Mouse (Mus musculus): ENCODE results near the gene Xpnpep3.
"Not testable (repeated sequence)": the region's sequence is repeated elsewhere in the genome, so short reads cannot be mapped to it uniquely, and the experiment has no call there.

The Xpnpep3 gene

DNA sequence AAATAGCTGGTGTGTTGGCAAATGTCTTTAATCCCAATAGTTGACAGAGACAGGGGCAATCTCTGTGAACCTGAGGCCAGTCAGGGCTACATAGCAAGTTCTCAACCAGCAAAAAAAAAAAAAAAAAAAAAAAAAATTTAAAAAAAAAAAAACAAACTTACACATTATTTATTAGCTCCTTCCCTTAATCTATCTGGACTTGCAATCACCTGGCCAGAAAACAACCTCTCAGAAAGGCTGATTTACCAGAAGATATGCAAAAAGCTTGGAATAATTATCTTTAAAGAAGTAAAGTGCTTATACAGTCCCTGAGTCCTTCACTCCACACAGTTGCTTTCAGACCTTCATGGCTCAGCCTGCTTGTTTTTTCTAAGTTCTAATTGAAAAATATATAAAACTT lies 1.7 kb upstream of the Xpnpep3 start:
- no peak for DNase-seq (ENCODE audit: extremely low spot score, low read depth, low spot score)

DNA sequence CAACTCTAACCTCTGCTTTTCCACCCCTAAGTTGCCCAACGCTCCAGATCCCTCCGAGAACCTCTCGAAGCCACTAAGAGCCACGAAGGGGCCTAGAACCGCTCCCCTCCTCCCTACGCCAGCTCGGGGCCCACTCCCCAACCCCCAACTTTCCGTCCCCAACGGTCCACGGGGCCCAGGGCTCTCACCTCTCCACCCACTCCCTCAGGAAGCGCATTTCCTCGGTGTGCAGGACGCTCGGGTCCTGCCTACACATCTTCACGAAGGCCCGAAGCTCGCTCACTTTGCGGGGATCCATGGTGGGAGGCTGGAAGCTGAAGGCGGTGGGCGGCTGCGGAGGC lies 671 bp upstream of the Xpnpep3 start:
- no peak for DNase-seq (ENCODE audit: extremely low spot score, low read depth, low spot score)

DNA sequence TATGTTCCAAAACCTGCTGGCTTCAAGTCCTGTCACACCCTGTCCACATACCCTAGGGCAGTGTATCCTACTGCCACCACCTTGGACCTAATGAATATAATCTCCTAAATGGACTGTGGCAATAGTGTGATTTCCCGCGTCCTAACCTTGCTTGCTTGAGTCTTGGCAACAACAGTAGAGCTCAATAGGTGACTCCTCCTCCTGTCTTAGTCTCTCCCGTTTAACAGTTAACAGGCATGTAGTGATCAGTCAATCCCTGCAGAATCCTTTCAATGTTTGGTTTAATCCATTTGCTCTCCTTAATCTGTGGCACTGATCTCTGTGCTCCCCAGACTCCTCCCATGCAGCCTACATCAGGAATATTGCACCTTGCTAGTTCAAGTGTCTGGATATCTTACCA lies 5.1 kb downstream of the Xpnpep3 start:
- no peak for DNase-seq (ENCODE audit: extremely low spot score, low read depth, low spot score)

DNA sequence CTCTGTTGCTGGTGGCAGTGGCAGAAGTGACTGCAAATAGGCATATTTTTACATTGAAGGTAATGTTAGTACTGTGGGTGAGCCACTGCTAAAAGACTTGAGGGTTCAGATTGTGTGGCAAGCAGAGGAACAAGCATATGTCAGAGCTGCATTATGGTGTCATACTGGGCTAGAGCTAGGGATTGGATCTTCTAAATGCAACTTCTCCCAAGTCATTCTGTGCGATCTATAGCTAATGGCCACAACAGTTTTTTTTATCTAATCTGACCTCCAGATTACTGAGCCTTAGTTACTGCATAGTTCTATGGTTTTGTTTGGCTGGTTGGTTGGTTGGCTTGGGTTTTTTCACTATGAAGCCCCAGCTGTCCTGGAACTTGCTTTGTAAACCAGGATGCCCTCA lies 8.3 kb downstream of the Xpnpep3 start, which contains the start of gene Dnajb7:
Gene Dnajb7, minus strand, starts transcription at position 101 of the 400 bp plus-strand sequence.
- no peak for DNase-seq (ENCODE audit: extremely low spot score, low read depth, low spot score)

DNA sequence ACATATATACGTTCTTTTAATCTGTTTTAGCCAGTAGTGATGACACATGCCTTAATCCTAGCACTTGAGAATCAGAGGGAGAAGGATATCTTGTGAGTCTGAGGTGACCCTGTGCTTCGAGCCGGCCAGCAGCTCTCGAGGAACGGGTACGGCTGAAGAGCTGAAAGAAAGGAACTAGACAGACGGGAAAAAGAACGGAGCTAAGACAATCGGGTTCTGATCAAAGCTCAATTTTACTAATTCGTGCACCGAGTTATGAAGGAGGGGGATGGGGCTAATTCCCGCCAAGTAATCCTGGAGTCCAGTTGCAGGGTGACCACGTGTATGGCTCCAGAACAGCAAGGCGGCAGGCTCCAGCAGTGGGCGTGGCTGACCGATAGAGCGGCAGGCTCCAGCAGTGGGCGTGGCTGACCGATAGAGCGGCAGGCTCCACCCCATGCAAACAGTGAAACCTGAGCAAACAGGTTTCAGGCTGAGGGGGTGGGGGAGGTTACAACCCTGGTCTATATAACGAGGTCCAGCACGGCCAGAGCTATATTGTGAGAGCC lies 16.9 kb downstream of the Xpnpep3 start:
- not testable (repeated sequence) for DNase-seq (ENCODE audit: extremely low spot score, low read depth, low spot score)

DNA sequence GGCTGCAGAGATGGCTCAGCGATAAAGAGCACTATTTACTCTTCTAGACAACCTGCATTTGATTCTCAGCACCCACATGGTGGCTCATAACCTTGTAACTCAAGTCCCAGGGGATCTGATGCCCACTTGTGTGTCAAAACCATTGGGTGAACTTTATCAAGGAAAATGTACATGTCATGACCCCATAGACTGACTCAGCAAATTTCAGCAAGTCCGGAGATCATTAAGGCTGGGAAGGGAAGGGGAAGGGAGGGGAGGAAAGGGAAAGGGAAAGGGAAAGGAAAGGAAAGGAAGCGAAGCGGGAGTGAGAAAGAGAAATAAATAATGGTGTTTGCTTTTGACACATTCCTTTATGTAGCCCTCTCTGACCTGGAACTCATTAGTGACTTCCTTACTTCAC lies 18.1 kb downstream of the Xpnpep3 start:
- DNase-seq (ENCODE audit: extremely low spot score, low read depth, low spot score) = no peak

DNA sequence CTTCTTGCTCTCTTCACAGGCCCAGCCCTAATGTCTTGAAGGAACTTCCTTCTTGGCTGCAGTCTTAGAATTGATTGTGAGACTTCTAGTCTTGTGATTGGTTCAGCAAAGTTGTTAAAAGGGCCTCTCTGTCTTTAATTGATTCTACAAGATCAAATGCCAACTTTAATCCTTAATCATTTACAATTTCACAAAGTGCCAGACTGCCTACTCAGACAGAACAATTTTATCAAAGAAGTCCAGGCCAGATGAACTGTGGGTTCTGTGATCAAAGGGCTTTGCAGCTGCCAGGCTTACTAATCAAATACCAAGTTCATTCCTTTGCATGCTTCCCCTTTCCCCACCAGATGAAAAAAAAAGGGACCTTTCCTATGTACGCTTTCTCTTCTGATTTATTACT lies 21.5 kb downstream of the Xpnpep3 start:
- DNase-seq (ENCODE audit: extremely low spot score, low read depth, low spot score) = no peak

DNA sequence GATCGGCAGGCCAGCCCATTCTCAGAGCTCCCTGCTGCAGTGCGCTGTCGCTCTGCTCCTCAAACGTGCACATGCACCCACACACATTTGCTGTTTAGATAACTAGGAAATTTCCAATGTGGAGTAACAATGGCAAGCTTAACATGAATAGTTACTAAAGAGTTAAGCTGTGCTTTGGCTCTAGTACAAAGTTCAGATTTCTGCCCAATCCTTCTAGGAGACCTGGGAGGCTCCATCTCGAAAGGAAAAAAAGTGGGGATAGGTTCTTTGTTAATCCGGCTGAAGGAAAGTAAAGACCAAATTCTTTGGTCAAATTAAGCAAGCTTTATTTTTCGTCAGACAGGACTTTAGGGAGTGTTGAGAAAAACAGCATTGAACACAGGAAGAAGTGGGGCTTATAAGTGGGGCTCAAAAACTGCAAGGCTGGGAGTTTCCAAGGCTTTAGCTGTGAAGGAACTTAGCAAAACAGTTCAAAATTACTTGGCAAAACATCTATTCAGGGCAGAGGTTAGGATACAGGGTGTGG lies 22.3 kb downstream of the Xpnpep3 start:
- DNase-seq (ENCODE audit: extremely low spot score, low read depth, low spot score) = no peak

DNA sequence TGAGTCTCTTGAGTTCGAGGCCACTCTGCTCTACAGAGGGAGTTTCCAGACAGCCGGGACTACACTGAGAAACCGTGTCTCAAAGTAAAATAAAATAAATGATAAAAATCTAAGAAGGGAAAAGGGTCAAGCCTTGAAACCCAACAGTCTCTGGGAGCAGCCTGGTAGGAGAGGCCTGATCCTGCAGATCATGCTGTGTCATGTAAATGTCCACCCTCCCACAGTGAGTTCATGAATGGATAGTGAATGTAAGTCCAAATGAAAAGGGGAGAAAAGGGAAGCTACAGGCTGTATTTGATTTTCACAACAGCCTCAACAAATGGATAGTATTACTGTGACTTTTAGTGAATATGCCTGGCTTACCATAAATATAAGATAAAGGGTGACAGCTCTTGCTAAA lies 25.4 kb downstream of the Xpnpep3 start:
- DNase-seq (ENCODE audit: extremely low spot score, low read depth, low spot score) = no peak

DNA sequence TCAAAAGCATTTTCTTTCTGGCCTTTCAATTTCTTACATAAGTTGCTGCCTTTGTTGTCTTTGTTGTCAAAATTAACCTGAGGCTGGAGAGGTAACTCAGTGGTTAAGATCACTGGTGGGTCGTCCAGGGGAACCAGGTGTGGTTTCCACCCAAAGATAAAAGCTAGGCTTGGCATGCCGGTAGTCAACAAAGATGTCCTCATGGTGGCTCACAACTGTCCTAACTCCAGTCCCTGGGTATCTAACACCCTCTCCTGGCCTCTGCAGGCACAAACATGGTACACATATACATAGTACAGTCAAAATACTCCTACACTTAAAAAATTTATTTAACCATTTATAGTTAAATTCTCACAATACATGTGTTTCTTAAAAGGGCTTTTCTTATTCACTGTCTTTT lies 28.0 kb downstream of the Xpnpep3 start:
- no peak for DNase-seq (ENCODE audit: extremely low spot score, low read depth, low spot score)

DNA sequence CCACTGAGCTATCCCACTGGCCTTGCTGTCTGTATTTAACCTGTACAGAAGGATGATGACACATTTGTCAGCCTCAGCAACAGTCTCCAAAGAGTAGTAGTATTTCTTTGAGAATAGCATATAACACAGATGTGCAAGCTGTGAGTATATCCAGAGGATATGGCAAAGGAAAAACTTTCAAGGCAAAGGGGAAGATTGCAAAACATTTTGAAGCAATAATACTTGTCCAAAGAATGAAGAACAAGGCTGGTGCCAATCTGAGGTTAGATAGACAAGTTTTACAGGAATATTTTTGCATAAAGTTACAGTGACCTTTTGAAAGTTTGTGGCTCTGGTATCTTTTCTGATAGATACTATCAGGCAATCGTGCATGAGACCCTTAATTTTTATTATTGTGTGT lies 31.3 kb downstream of the Xpnpep3 start:
- no peak for DNase-seq (ENCODE audit: extremely low spot score, low read depth, low spot score)

DNA sequence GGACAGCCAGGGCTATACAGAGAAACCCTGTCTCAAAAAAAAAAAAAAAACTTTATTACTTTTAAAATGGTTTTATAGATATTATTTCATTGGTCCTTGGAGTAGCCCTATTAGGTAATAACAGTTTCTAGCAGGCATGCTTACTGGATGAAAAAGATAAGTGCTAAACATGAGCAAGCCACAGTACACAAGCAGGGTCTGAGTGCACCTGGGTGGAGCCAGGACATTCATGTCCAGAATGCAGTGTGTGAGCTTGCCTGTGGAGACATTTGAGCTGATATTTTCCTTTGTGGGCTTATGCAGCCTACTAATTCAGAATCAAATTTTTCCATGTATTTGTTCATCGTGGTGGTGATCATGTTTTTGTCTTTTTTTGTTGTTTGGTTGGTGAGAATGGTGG lies 38.4 kb downstream of the Xpnpep3 start:
- DNase-seq (ENCODE audit: extremely low spot score, low read depth, low spot score) = no peak

DNA sequence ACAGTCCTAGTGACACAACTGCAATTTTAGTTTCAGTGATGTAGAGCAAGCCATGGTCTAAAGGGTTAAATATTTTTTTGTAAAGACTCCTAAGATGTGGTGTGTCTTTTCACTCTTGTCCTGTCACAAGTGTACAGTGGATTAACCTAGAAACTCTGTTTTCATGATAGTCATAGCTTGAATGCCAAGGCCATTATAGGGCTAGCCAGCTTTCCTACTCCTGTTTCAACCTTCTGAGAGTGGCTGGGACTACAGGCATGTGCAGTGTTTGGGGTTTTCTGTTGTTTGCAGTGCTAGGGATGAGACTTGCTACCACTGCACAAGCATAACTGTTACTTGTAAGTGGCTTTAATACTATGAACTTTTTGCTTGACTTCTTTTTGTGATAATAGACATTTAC lies 39.3 kb downstream of the Xpnpep3 start:
- no peak for DNase-seq (ENCODE audit: extremely low spot score, low read depth, low spot score)

DNA sequence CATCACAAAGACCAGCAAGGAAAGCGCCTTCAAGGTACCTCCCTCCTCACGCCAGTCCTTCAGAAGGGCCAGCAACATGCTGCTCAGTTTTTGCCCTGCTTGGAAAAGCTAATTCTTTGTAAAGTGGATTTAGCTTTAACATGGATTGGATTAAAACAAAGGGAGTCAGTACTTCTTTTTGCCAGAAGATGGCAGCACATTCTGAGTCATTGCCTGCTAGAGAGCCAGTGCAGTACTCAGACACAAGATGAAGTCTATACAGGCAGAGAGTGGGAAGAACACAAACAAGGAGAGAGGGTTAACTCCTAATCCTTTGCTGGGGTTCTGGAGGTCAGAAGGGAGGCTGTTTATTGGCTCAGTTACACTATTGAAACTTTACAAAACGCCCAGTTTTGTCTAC lies 48.5 kb downstream of the Xpnpep3 start:
- peak; percentile 79 for DNase-seq (ENCODE audit: extremely low spot score, low read depth, low spot score)

DNA sequence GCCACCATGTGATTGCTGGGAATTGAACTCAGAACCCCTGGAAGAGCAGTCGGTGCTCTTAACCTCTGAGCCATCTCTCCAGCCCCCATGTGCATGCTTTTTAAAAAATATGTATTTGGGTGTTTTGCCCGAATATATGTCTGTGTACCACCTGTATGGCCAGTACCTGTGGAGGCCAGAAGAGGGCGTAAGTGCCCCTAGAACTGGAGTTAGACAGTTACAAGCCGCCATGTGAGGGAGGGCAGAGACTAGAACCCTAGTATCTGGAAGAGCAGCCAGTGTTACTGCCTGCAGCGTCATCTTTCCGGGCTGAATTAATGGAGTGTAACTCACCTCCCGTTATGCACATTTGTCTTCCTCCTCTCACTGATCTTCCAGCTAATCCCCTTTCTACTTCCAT lies 61.6 kb downstream of the Xpnpep3 start:
- DNase-seq (ENCODE audit: extremely low spot score, low read depth, low spot score) = no peak

DNA sequence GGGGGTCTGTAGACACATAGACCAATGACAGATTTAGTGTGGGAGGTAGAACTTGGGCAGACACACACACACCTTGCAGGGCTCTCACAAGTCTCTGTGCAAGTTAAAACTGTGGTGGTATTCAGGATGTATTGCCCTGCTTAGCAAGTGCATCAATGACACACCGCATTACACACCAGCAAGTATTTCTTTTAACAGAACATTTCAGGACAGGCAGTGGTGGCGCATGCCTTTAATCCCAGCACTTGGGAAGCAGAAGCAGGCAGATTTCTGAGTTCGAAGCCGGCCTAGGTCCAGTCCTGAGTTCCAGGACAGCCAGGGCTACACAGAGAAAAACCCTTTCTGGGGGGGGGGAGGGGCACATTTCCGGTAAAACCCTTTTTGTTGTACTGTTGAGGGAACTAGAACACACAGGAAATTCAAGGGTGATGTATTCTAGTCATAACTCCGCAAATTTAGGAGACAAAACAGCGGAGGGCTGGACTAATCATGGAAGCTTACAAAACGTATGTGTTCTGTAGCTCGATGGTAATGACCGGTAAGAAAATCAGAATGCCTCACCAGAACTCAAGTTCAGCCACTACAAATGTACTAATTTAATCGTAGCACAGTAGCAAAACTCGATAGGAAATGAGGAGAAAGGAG lies 65.2 kb downstream of the Xpnpep3 start:
- no peak for DNase-seq (ENCODE audit: extremely low spot score, low read depth, low spot score)

DNA sequence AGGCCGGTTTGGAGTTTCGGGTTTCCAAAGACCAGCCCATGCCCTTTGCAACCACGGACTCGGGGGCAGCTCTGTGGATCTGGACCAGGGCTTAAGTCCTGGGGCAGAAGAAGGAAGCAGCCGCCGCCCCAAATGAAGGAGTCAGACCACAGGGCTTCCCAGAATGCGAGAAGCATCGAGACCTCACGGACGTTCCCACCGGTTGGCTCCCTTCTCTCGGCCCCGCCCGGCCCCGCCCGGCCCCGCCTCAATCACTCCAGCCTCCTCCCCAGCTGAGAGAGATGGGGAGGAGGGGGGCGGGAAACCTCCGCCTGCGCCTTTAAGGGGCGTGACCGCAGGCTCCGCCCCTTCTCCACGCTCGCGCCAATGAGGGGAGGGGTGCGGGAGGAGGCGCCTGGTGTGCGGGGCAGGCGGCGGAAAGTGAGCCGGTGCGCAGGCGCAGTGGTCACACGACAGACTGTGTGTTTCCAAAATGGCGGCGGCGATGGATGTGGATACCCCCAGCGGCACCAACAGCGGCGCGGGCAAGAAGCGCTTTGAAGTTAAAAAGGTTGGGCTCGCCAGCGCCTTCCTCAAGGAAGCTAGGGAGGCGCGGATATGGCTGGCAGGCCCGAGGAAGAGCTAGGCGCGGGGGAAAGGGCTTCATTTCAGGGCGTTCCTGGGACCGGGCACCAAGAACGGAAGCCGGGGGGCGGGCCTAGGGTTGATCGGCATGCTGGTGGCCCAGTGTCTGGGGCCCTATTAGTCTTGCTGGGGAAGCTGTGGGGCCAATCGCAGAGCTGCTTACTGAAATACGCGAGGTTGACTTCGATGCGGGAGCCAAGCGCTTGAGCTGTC lies 66.2 kb downstream of the Xpnpep3 start, which contains the start of gene Rbx1:
Gene Rbx1, plus strand, starts transcription at position 396 of the 837 bp plus-strand sequence.
- DNase-seq (ENCODE audit: extremely low spot score, low read depth, low spot score) = peak; percentile 85

DNA sequence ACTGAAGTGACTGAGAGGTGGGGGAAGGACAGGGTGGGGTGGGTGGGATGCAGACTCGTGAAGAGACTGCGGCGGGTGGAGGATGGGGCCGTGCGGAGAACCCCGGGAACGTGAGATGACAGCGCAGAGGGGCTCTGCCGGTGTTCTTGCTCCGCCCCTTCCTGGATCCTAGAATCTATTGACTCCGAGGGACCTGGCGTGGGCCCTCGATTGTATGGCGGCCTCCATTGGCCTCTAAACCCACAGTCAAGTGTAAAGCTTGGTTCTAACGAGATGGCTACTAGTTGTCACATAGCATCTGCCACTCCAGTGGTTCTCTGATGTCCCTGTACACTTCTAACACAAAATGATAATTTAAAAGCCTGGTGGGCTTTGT lies 66.8 kb downstream of the Xpnpep3 start:
- DNase-seq (ENCODE audit: extremely low spot score, low read depth, low spot score) = no peak

DNA sequence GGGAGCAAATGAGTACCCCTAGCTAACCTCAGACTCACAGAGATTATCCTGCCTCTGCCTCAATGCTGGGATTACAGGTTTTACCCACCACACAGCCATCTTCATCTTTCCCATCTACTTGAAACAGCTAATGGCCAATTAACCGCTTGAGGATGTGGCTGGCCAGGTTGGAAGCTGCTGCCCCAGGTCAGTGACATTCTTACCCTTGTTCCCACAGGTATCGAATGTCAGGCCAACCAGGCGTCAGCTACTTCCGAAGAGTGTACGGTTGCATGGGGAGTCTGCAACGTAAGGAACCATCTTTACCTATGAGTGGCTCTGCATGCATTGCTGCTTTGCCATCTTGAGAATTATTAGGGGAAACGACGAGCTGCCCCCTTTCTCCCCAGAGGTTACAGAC lies 70.8 kb downstream of the Xpnpep3 start:
- no peak for DNase-seq (ENCODE audit: extremely low spot score, low read depth, low spot score)

DNA sequence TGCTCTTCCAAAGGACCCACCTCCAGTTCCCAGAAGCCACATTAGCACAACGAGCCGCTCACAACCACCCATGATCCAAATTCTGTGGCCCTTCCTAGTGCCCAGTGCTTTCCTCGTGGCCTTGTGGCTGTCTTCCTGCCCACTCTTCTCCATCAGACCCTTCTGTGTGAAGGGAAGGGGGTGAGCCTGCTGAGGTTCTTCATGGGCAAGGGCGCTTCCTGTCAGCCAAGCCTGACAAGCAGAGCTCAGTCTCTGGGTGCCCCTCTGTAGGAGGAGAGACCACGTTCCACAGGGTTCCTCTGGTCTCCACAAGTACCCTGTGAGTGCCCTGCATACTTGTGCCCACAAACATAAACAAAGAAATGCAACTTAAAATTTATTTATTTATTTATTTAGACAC lies 72.3 kb downstream of the Xpnpep3 start:
- no peak for DNase-seq (ENCODE audit: extremely low spot score, low read depth, low spot score)

DNA sequence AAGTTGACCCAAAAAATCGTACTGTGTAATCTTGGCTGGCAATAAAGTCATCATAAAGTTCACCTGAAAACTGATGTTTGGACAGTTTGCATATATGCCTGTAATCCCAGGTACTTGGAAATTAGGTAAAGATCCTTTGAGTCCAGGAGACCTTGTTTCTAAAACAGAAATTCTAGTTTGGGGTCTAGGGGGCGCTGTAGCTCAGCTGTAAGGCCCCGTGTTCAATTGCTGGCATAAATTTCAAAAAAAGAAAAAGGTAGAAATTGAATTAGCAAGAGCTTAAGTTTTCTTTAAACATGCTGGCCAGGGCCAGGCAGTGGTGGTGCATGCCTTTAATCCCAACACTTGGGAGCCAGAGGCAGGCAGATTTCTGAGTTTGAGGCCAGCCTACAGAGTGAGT lies 75.7 kb downstream of the Xpnpep3 start:
- DNase-seq (ENCODE audit: extremely low spot score, low read depth, low spot score) = no peak

DNA sequence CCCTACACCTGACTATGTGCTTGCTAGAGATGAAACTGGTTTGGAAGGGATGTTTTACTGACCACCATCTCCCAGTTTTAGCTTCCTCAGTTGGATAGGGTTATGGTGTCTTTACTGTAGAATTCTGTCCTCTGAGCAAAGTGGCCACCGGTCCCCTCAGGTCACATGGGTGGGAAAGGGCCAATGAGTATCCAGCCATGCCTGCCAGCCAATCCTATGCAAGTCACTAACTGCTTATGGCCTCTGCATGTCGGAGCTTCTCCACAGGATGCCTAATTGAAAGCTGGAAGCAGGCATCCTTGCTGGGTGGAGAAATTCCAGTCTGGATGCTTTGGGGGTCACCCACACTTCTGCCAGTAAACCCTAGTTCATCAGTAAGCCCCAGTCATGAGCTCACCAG lies 76.7 kb downstream of the Xpnpep3 start:
- no peak for DNase-seq (ENCODE audit: extremely low spot score, low read depth, low spot score)

All from hindlimb bud, embryonic 11.5 days (tissue).